Mouse (Mus musculus): Measurements from ENCODE around the gene Pcyox1. TPM values are rescaled to one million over a fixed set of nuclear protein-coding genes. Genes with fewer than 3 reads are reported as not detected.
"Not testable (repeated sequence)": the region's sequence is repeated elsewhere in the genome, so short reads cannot be mapped to it uniquely, and the experiment has no call there.

The Pcyox1 gene
- polyA plus RNA-seq, 1 experiment from 2014 or later: 88.4 TPM

DNA sequence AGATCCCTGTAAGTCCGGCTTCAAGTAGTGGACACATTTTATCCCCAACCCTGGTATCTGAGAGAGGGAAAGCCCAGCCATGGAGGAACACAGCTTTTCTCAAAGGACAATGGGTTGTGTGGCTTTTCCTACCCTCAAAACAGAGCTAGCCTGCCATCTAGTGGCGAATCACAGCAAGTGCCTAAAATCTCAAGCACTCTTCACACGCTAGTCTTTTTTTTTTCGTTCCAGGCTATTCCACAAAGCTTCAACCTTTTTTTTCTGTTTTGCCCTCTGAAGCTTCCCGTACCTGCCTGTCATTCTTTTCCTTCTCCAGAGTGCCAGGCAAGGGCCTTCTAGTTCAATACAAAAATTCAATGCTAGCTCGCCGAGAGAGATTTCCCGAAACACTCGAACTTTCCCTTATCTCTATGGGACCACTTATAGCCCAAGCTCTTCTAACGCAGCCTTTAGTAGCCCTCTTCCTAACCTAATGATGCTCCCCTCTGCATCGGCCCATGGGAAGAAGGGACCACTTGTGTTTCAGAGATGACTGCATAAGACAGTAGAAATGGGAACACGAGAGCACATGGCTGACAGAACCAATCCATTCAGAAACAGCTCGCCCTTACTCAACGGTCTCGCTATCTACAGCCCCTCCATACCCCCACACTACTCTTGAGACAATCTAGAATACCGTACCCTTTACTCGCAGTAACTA lies 32.4 kb downstream of the Pcyox1 start:
- H3K4me3 ChIP-seq (ENCODE audit: low read length): peak overlapping the region; percentile 53
- ATAC-seq: peak; percentile 53
- peak overlapping the region; percentile 78 for H3K27ac ChIP-seq (ENCODE audit: low read depth, low read length)
- peaks cover 14% of the 10 kb centered on the region for H3K4me1 ChIP-seq (ENCODE audit: control insufficient read depth, insufficient read depth, low read depth, low read length)
- H3K27me3 ChIP-seq (replicated peaks; ENCODE audit: control insufficient read depth, insufficient read depth, low read length): no peaks in the 10 kb centered on the region
- peak overlapping the region; percentile 68 for H3K9ac ChIP-seq (ENCODE audit: low read depth, low read length)
- 2% methylated on average over 17 of the region's 17 CpGs for WGBS
- H3K9me3 ChIP-seq (ENCODE audit: control insufficient read depth, low read length): no peaks in the 10 kb centered on the region
- H3K4me2 ChIP-seq (ENCODE audit: low read length): peak overlapping the region; percentile 97
- H3K36me3 ChIP-seq (ENCODE audit: control insufficient read depth, insufficient read depth, low read length): no peaks in the 10 kb centered on the region

DNA sequence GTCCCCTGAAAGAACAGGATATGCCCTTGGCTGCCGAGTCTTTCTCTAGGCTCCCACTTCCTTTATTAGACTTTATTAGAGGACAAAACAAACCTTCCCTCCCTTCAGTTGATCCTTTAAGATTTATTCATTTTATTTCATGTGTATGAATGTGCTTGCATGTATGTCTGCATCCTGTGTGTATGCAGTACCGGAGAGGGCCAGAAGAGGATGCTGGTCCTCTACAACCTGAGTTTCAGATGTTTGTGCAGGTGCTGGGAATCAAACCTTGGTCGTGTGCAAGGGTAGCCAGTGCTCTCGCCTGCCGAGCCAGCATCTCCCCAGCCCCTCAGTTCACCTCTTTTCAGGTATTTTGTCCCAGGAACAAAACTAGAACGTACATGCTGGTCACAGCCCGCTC lies 35.6 kb downstream of the Pcyox1 start:
- no peaks in the 10 kb centered on the region for H3K27me3 ChIP-seq (replicated peaks; ENCODE audit: control insufficient read depth, insufficient read depth, low read length)
- H3K4me3 ChIP-seq (ENCODE audit: low read length): no peak overlapping the region
- WGBS: 84% methylated on average over 7 of the region's 7 CpGs
- no peak overlapping the region for H3K27ac ChIP-seq (ENCODE audit: low read depth, low read length)
- H3K9me3 ChIP-seq (ENCODE audit: control insufficient read depth, low read length): no peaks in the 10 kb centered on the region
- no peak for ATAC-seq
- no peaks in the 10 kb centered on the region for H3K36me3 ChIP-seq (ENCODE audit: control insufficient read depth, insufficient read depth, low read length)
- H3K4me2 ChIP-seq (ENCODE audit: low read length): no peak overlapping the region
- no peak overlapping the region for H3K9ac ChIP-seq (ENCODE audit: low read depth, low read length)
- H3K4me1 ChIP-seq (ENCODE audit: control insufficient read depth, insufficient read depth, low read depth, low read length): peaks cover 8% of the 10 kb centered on the region

DNA sequence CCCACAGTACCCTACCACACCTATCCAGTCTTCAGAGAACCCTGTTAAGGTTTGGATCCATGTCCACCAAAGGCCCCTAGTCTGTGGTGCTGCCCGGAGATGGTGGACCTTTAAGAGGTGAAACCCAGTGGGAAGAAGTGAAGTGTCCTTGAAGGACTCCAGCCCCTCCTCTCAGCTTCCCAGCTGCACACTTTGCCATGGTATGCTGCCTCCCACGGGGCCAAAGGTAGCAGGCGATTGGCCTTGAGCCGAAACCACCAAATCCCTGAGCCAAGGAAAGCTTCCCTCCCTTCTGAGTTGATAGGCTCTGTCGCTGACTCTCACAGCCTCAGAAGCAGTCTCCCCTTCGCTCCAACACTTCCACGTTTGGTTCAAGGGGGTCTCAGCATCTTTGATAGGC lies 36.3 kb downstream of the Pcyox1 start:
- H3K4me1 ChIP-seq (ENCODE audit: control insufficient read depth, insufficient read depth, low read depth, low read length): peaks cover 5% of the 10 kb centered on the region
- no peak overlapping the region for H3K4me3 ChIP-seq (ENCODE audit: low read length)
- H3K27me3 ChIP-seq (replicated peaks; ENCODE audit: control insufficient read depth, insufficient read depth, low read length): no peaks in the 10 kb centered on the region
- H3K36me3 ChIP-seq (ENCODE audit: control insufficient read depth, insufficient read depth, low read length): no peaks in the 10 kb centered on the region
- 70% methylated on average over 7 of the region's 7 CpGs for WGBS
- H3K9ac ChIP-seq (ENCODE audit: low read depth, low read length): no peak overlapping the region
- no peak overlapping the region for H3K4me2 ChIP-seq (ENCODE audit: low read length)
- H3K9me3 ChIP-seq (ENCODE audit: control insufficient read depth, low read length): no peaks in the 10 kb centered on the region
- ATAC-seq: no peak
- no peak overlapping the region for H3K27ac ChIP-seq (ENCODE audit: low read depth, low read length)

DNA sequence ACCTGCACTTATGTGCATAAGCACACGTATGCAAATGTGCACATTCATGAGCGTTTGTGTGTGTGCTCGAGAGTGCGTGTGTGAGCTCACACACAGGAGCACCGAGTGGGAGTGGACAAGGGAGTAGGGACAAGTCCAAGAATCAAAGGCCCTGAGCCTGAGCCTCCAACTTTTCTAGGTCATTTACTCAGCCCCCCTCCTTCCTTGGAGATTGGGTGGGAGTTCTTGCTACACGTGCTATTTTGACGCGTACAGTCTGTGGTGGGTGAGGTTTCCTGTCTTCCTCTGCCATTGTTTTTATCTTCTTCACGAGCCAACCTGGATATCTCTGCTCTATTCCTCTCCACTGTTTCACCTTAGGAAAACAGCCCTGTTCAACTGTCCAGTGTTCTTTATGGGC lies 40.0 kb downstream of the Pcyox1 start:
- no peak for ATAC-seq
- WGBS: 85% methylated on average over 9 of the region's 9 CpGs
- no peak overlapping the region for H3K27ac ChIP-seq (ENCODE audit: low read depth, low read length)

DNA sequence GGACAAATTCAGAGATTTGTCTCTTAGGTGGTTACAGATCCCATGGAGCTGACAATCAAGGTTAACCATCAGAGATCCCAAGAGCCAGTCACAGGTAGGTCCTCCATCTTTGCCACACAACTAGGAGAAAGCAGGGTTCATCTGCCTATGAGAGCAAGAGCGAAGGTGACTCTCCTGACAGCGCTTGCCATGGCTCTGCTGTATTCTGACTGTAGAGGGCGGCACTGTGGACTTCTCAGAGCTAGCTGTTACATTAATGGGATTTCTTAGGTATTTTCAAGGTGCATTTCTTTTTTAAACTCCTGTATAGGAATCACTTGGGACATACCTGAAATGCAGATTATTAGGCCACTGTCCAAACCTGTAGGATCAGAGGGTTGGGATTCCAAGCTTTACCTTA lies 42.0 kb downstream of the Pcyox1 start:
- Histone ChIP-seq H3K4me1 (ENCODE audit: control insufficient read depth, insufficient read depth, low read depth, low read length) (no peaks in the 10 kb centered on the region), H3K4me3 (ENCODE audit: low read length) (no peak overlapping the region), H3K36me3 (ENCODE audit: control insufficient read depth, insufficient read depth, low read length) (no peaks in the 10 kb centered on the region), H3K27me3 (replicated peaks; ENCODE audit: control insufficient read depth, insufficient read depth, low read length) (no peaks in the 10 kb centered on the region), H3K9me3 (ENCODE audit: control insufficient read depth, low read length) (no peaks in the 10 kb centered on the region), H3K4me2 (ENCODE audit: low read length) (no peak overlapping the region), H3K9ac (ENCODE audit: low read depth, low read length) (no peak overlapping the region), H3K27ac (ENCODE audit: low read depth, low read length) (no peak overlapping the region)
- ATAC-seq: no peak
- WGBS: 59% methylated on average over 3 of the region's 3 CpGs

More for the DNA sequence above, 40.0 kb downstream of the Pcyox1 start:
- Histone ChIP-seq H3K9ac (ENCODE audit: low read depth, low read length) (no peak overlapping the region), H3K4me3 (ENCODE audit: low read length) (no peak overlapping the region), H3K9me3 (ENCODE audit: control insufficient read depth, low read length) (no peaks in the 10 kb centered on the region), H3K4me2 (ENCODE audit: low read length) (no peak overlapping the region), H3K27me3 (replicated peaks; ENCODE audit: control insufficient read depth, insufficient read depth, low read length) (no peaks in the 10 kb centered on the region), H3K4me1 (ENCODE audit: control insufficient read depth, insufficient read depth, low read depth, low read length) (no peaks in the 10 kb centered on the region), H3K36me3 (ENCODE audit: control insufficient read depth, insufficient read depth, low read length) (no peaks in the 10 kb centered on the region)

DNA sequence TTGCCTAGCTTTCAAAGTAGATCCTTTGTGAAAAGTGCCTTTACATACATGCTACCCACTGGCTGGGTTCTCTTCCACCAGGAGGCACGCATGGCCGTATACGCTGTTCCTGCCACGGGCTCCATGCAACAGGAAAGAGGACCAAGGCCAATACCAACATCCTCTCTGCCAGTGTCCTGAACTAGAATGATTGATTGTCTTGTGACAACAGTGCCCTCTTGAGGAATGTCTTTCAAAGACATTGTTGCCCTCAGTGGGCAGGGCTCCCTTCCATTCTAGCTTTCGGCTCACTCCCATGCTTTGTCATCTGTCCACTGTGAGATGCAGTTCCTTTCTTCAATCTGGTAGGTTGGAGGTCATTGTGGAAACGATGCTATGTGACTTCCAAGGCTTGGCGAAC lies 47.7 kb downstream of the Pcyox1 start:
- H3K36me3 ChIP-seq (ENCODE audit: control insufficient read depth, insufficient read depth, low read length): no peaks in the 10 kb centered on the region
- no peak for ATAC-seq

DNA sequence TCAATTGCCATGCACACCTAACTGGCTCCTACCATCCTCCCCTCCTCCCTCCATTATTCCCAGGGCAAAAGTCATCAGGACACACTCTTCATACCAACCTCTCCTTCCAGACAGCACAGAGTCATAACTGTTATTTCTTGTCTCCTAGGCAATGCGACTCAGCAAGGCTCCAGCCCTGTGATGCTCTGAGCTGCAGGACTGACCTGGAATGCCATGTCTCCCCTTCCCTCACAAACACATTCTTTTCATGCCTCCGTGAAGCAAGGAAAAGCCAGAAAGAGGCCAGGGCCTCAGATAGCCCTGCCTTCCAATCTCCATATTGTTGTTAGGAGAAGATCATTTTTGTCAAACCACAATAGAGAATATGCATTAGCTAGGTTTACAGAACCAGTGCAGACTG lies 50.9 kb downstream of the Pcyox1 start:
- Histone ChIP-seq H3K36me3 (ENCODE audit: control insufficient read depth, insufficient read depth, low read length) (no peaks in the 10 kb centered on the region), H3K4me2 (ENCODE audit: low read length) (no peak overlapping the region), H3K9ac (ENCODE audit: low read depth, low read length) (no peak overlapping the region), H3K27me3 (replicated peaks; ENCODE audit: control insufficient read depth, insufficient read depth, low read length) (no peaks in the 10 kb centered on the region), H3K4me3 (ENCODE audit: low read length) (no peak overlapping the region), H3K4me1 (ENCODE audit: control insufficient read depth, insufficient read depth, low read depth, low read length) (peaks cover 5% of the 10 kb centered on the region; the same call in 1 of the 2 replicates), H3K27ac (ENCODE audit: low read depth, low read length) (no peak overlapping the region), H3K9me3 (ENCODE audit: control insufficient read depth, low read length) (no peaks in the 10 kb centered on the region)
- WGBS: 53% methylated on average over 2 of the region's 2 CpGs
- no peak for ATAC-seq

More for the DNA sequence above, 47.7 kb downstream of the Pcyox1 start:
- no peak overlapping the region for H3K27ac ChIP-seq (ENCODE audit: low read depth, low read length)
- H3K4me2 ChIP-seq (ENCODE audit: low read length): no peak overlapping the region
- H3K9me3 ChIP-seq (ENCODE audit: control insufficient read depth, low read length): no peaks in the 10 kb centered on the region
- no peaks in the 10 kb centered on the region for H3K4me1 ChIP-seq (ENCODE audit: control insufficient read depth, insufficient read depth, low read depth, low read length)
- 51% methylated on average over 7 of the region's 7 CpGs for WGBS
- no peak overlapping the region for H3K9ac ChIP-seq (ENCODE audit: low read depth, low read length)
- no peak overlapping the region for H3K4me3 ChIP-seq (ENCODE audit: low read length)
- no peaks in the 10 kb centered on the region for H3K27me3 ChIP-seq (replicated peaks; ENCODE audit: control insufficient read depth, insufficient read depth, low read length)

DNA sequence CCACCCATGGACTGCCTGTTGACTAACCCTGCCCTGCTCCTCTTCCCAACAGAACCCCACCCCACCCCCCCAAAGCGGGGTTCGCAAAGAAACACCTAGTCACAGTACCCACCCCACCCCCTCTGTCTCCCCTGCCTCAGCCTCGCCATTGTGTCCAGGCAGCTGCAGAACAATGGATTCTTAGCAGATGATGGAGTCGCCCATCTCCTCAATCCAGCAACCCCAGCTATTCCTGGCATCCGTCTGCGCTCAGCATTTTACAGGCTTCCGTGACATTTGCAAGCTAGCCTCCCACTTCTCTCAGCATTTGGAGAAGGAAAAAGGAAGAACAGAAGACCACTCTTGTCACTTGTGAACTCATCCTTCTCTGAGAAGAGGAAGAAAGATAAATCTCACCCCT lies 53.3 kb downstream of the Pcyox1 start:
- no peak overlapping the region; the same call in 1 of the 2 replicates for H3K27ac ChIP-seq (ENCODE audit: low read depth, low read length)

DNA sequence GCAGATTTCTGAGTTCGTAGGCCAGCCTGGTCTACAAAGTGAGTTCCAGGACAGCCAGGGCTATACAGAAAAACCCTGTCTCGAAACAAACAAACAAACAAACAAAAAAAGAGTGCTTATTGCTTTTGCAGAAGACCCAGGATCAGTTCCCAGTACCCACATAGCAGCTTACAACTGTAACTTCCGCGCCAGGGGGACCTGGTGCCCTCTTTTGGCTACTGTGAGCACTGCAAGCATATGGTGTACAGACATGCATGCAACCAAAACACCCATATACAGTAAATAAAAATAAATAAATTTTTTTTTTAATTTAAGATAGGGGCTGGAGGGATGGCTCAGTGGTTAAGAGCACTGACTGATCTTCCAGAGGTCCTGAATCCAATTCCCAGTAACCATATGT lies 60.6 kb downstream of the Pcyox1 start:
- not testable (repeated sequence) for H3K4me1 ChIP-seq (ENCODE audit: control insufficient read depth, insufficient read depth, low read depth, low read length); H3K9ac ChIP-seq (ENCODE audit: low read depth, low read length); H3K27ac ChIP-seq (ENCODE audit: low read depth, low read length); ATAC-seq; H3K9me3 ChIP-seq (ENCODE audit: control insufficient read depth, low read length); H3K4me2 ChIP-seq (ENCODE audit: low read length); H3K36me3 ChIP-seq (ENCODE audit: control insufficient read depth, insufficient read depth, low read length); H3K4me3 ChIP-seq (ENCODE audit: low read length); H3K27me3 ChIP-seq (replicated peaks; ENCODE audit: control insufficient read depth, insufficient read depth, low read length)
- WGBS: 88% methylated on average over 4 of the region's 4 CpGs

More for the DNA sequence above, 53.3 kb downstream of the Pcyox1 start:
- Histone ChIP-seq H3K36me3 (ENCODE audit: control insufficient read depth, insufficient read depth, low read length) (no peaks in the 10 kb centered on the region), H3K9me3 (ENCODE audit: control insufficient read depth, low read length) (no peaks in the 10 kb centered on the region), H3K27me3 (replicated peaks; ENCODE audit: control insufficient read depth, insufficient read depth, low read length) (no peaks in the 10 kb centered on the region), H3K4me2 (ENCODE audit: low read length) (peak overlapping the region; percentile 43), H3K4me3 (ENCODE audit: low read length) (0 out of 2 replicates have a peak overlapping the region, but pooled peaks have one; percentile 11), H3K4me1 (ENCODE audit: control insufficient read depth, insufficient read depth, low read depth, low read length) (peaks cover 5% of the 10 kb centered on the region; the same call in 1 of the 2 replicates), H3K9ac (ENCODE audit: low read depth, low read length) (peak overlapping the region; percentile 14; the same call in 1 of the 2 replicates)
- WGBS: 9% methylated on average over 7 of the region's 7 CpGs
- no peak for ATAC-seq

Measured in hindbrain, embryonic 16.5 days (tissue).